ENCODE assay signal across 14 mouse cellular contexts in the genomic region with DNA sequence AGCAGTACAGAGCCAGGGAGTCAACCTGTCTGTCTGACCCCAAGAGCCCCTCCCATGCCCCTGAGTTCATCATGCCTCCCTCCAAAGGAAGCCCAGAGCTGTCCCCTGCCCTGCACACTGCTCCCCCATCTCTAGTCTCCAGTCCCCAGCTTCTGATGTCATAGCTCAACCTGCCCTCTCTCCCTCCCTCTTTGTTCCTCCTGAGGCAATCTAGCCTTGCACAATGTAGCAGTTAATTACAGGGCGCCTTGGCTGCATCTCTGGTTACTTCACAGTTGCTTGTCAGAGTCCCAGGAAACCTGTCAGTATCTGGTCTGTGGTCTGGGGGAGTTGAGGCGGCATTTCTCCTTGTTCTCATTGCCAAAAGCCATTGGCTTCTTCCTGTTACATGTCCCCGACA. TPM values are rescaled to one million over a fixed set of nuclear protein-coding genes. Genes with fewer than 3 reads are reported as not detected.
DNase-seq lines count a peak whose midpoint lies in the region; ATAC-seq lines count a peak whose summit lies in the region.
"Had no signal": no experiment of that assay in that cellular context is flagged by ENCODE, and none has a peak within 500 bp of the region (broad histone marks: within the 10 kb centered on the region; RNA-seq: fewer than 3 reads in every experiment).

No protein-coding gene starts in this region.

- 23% methylated on average over 3 of the region's 3 CpGs for WGBS in kidney, embryonic 15.5 days
- 29% methylated on average over 3 of the region's 3 CpGs for WGBS in embryonic facial prominence, embryonic 14.5 days

- peaks cover 9% of the 10 kb centered on the region; the same call in 1 of the 2 replicates for H3K4me1 ChIP-seq in kidney, embryonic 15.5 days
- no peaks in the 10 kb centered on the region for H3K4me1 ChIP-seq in embryonic facial prominence, embryonic 14.5 days (ENCODE audit: control insufficient read depth, insufficient read depth, low read length)
- H3K4me1 ChIP-seq: heart, embryonic 15.5 days had no signal

- ATAC-seq in kidney, embryonic 15.5 days (replicated peaks; ENCODE audit: low FRiP score) = peak; percentile 46; the same call in 1 of the 2 replicates
- peak; percentile 55; the same call in 1 of the 2 replicates for ATAC-seq in embryonic facial prominence, embryonic 14.5 days (ENCODE audit: low read depth)

- peaks cover 7% of the 10 kb centered on the region for H3K9me3 ChIP-seq in kidney, embryonic 15.5 days (replicated peaks)
- peaks cover 11% of the 10 kb centered on the region; the same call in 1 of the 2 replicates for H3K9me3 ChIP-seq in embryonic facial prominence, embryonic 14.5 days (ENCODE audit: control insufficient read depth, low read length)
- H3K9me3 ChIP-seq: heart, embryonic 15.5 days; liver, embryonic 15.5 days had no signal

- no peak overlapping the region for H3K4me3 ChIP-seq in kidney, embryonic 15.5 days (replicated peaks)
- H3K4me3 ChIP-seq in embryonic facial prominence, embryonic 14.5 days (ENCODE audit: low read depth, low read length) = no peak overlapping the region
- H3K4me3 ChIP-seq: heart, embryonic 15.5 days; liver, embryonic 15.5 days had no signal

- no peak for DNase-seq in kidney, adult 11 months
- DNase-seq in Muller cell, postnatal 12 days (ENCODE audit: inconsistent ontology term) = peak; percentile 26
- peak; percentile 74 for DNase-seq in embryonic facial prominence, embryonic 14.5 days (ENCODE audit: low spot score)
- DNase-seq in lung, postnatal 36 days = peak; percentile 56
- DNase-seq in heart, adult 8-10 months (ENCODE audit: low spot score) = no peak
- DNase-seq in heart, postnatal 4 days = no peak
- DNase-seq in layer of hippocampus, postnatal 25 days (ENCODE audit: extremely low spot score in 1 of 2, low spot score in 1 of 2) = no peak
- DNase-seq: cerebellum, adult 11 months; thymus, postnatal 4 days had no signal

- H3K27me3 ChIP-seq in kidney, embryonic 15.5 days = no peaks in the 10 kb centered on the region
- no peaks in the 10 kb centered on the region for H3K27me3 ChIP-seq in embryonic facial prominence, embryonic 14.5 days (replicated peaks; ENCODE audit: control insufficient read depth, insufficient read depth, low read length)
- H3K27me3 ChIP-seq: heart, embryonic 15.5 days had no signal

- peak overlapping the region; percentile 37; the same call in 1 of the 2 replicates for H3K27ac ChIP-seq in kidney, embryonic 15.5 days
- H3K27ac ChIP-seq in embryonic facial prominence, embryonic 14.5 days (replicated peaks; ENCODE audit: low read depth, low read length) = no peak overlapping the region
- H3K27ac ChIP-seq: heart, embryonic 15.5 days; liver, embryonic 15.5 days had no signal

- H3K4me2 ChIP-seq in kidney, embryonic 15.5 days = no peak overlapping the region
- no peak overlapping the region for H3K4me2 ChIP-seq in embryonic facial prominence, embryonic 14.5 days (ENCODE audit: low read depth, low read length)
- H3K4me2 ChIP-seq: heart, embryonic 15.5 days; liver, embryonic 15.5 days had no signal

- no peaks in the 10 kb centered on the region for H3K36me3 ChIP-seq in kidney, embryonic 15.5 days
- H3K36me3 ChIP-seq in embryonic facial prominence, embryonic 14.5 days (ENCODE audit: control insufficient read depth, insufficient read depth, low read length) = no peaks in the 10 kb centered on the region
- H3K36me3 ChIP-seq: heart, embryonic 15.5 days; liver, embryonic 15.5 days had no signal

- no peak overlapping the region for H3K9ac ChIP-seq in kidney, embryonic 15.5 days
- H3K9ac ChIP-seq in embryonic facial prominence, embryonic 14.5 days (ENCODE audit: low read depth, low read length) = no peak overlapping the region
- H3K9ac ChIP-seq: heart, embryonic 15.5 days; liver, embryonic 15.5 days had no signal

RNA-seq across cellular contexts. Expression of a gene that starts 2.2 kb away (rescaled TPM):
- 0.08 and 0.10 TPM in 2 replicates for polyA plus RNA-seq in kidney, embryonic 15.5 days (2015; fragmentation: Nextera tagmentation; extraction: Ambion mirVana)
- polyA plus RNA-seq in embryonic facial prominence, embryonic 14.5 days (2014; fragmentation: Nextera tagmentation; extraction: Ambion mirVana) = 1.5 and 1.8 TPM in 2 replicates
- under 1 TPM in 2 of 4 experiments, not detected in 2; 0.05 to 0.11 TPM for total RNA-seq in heart, adult 8-10 months (2022)
- under 1 TPM in 1 of 2 experiments, not detected in 1; 0.07 TPM for total RNA-seq in heart, postnatal 4 days (2021)
- total RNA-seq in layer of hippocampus, postnatal 25 days (2021) = under 1 TPM; 0.42 to 0.66 TPM
- polyA plus RNA-seq: heart, embryonic 15.5 days; midbrain, postnatal 0 days; spleen, adult 2 months had no signal

RNA-seq across cellular contexts. Expression of a gene that starts 55.1 kb away (rescaled TPM):
- polyA plus RNA-seq in kidney, embryonic 15.5 days (2015; fragmentation: Nextera tagmentation; extraction: Ambion mirVana) = 11.2 and 14.4 TPM in 2 replicates
- 10.0 and 10.2 TPM in 2 replicates for polyA plus RNA-seq in embryonic facial prominence, embryonic 14.5 days (2014; fragmentation: Nextera tagmentation; extraction: Ambion mirVana)
- 10 to 100 TPM in 3 of 4 experiments, 1 to 10 TPM in 1; 8.5 to 15.3 (median 14.6) TPM for total RNA-seq in heart, adult 8-10 months (2022)
- total RNA-seq in heart, postnatal 4 days (2021) = 10 to 100 TPM; 22.8 to 25.9 TPM
- total RNA-seq in layer of hippocampus, postnatal 25 days (2021) = 10 to 100 TPM; 36.2 to 50.0 TPM

RNA-seq across cellular contexts. Expression of a gene that starts 59.1 kb away (rescaled TPM):
- 0.12 and 0.23 TPM in 2 replicates for polyA plus RNA-seq in kidney, embryonic 15.5 days (2015; fragmentation: Nextera tagmentation; extraction: Ambion mirVana)
- 0.08 and 0.47 TPM in 2 replicates for polyA plus RNA-seq in embryonic facial prominence, embryonic 14.5 days (2014; fragmentation: Nextera tagmentation; extraction: Ambion mirVana)
- under 1 TPM in 1 of 4 experiments, not detected in 3; 0.06 TPM for total RNA-seq in heart, adult 8-10 months (2022)
- under 1 TPM in 1 of 2 experiments, not detected in 1; 0.12 TPM for total RNA-seq in heart, postnatal 4 days (2021)
- 1 to 10 TPM; 3.1 to 3.9 TPM for total RNA-seq in layer of hippocampus, postnatal 25 days (2021)

Comparison
In these comparisons a context has a peak if more than half of its experiments do, and no peak if none do; other contexts are left out.
1. DNase-seq: peak in Muller cell, postnatal 12 days (single experiment), embryonic facial prominence, embryonic 14.5 days (single experiment) and lung, postnatal 36 days (single experiment); none in kidney, adult 11 months (single experiment), heart, adult 8-10 months (single experiment), heart, postnatal 4 days (single experiment) and layer of hippocampus, postnatal 25 days (0 of 2).